Mouse (Mus musculus) erythroblast, embryonic 14.5 days (primary cell): ENCODE measurements around the gene Hesx1.

Experiments
- GATA1 ChIP-seq: IDR thresholded peaks from 2 replicates; pipeline ENCODE4 v1.6.1; 2012; ENCODE audit warnings: low read length, inconsistent platforms, mixed read lengths
- TAL1 ChIP-seq: IDR thresholded peaks from 3 replicates; pipeline ENCODE4 v1.6.1; 2012; ENCODE audit warnings: low read length, inconsistent platforms, mixed read lengths

DNA sequence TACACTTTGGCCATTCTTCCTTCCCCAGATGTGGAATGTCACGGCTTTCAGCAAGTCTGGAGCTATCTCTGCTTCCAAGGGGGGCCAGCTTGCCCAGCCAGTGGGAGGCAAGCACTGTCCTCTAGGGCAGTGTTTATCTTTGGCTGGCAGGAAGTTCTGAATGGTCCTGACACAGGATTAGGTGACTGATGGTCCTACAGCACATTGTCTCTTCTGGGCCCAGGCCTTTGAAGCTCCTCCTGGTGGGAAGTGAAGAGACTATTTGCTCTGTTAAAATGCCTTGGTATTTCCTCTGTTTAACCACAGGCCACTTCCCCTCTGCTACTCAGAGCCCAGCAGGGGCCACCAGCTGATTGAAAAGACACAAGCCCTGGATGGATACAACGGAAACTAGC is 50.7 kb downstream of the Hesx1 start:
- TF ChIP-seq GATA1 (no peak), TAL1 (no peak)
